Mouse (Mus musculus) intestine, postnatal 0 days (tissue): ENCODE data around the gene Pnpla1. TPM values are rescaled to one million over a fixed set of nuclear protein-coding genes. Genes with fewer than 3 reads are reported as not detected.

Experiments used
- ATAC-seq: fragments of 200-750 bp; cut with Nextera tagmentation; 2 replicates; pipeline ENCODE4 v1.8.0; 2017; ENCODE audit warnings: mild to moderate bottlenecking, moderate TSS enrichment, moderate library complexity
- H3K27ac ChIP-seq: fragments of 300-500 bp; sonication (generic); 2 replicates; pipeline ENCODE4 v1.5.1; 2014; ENCODE audit warnings: mild to moderate bottlenecking, low read depth, low read length, moderate library complexity
- H3K27me3 ChIP-seq: fragments of 300-500 bp; sonication (generic); replicated peaks from 2 replicates; pipeline ENCODE4 v1.6.1; 2014; ENCODE audit warnings: low read length, mixed read lengths; ENCODE audit not compliant: control insufficient read depth, insufficient read depth
- H3K36me3 ChIP-seq: fragments of 300-500 bp; sonication (generic); 2 replicates; pipeline ENCODE4 v1.6.1; 2014; ENCODE audit warnings: mild to moderate bottlenecking, moderate library complexity; ENCODE audit not compliant: control insufficient read depth, insufficient read depth
- H3K4me1 ChIP-seq: fragments of 300-500 bp; sonication (generic); replicated peaks from 2 replicates; pipeline ENCODE4 v1.6.1; 2014; ENCODE audit warnings: antibody characterized with exemption, low read length, mixed read lengths; ENCODE audit not compliant: control insufficient read depth, insufficient read depth
- H3K4me2 ChIP-seq: fragments of 300-500 bp; sonication (generic); replicated peaks from 2 replicates; pipeline ENCODE4 v1.6.1; 2014; ENCODE audit warnings: low read depth, mild to moderate bottlenecking, moderate library complexity
- H3K4me3 ChIP-seq: fragments of 300-500 bp; sonication (generic); 2 replicates; pipeline ENCODE4 v1.5.1; 2014; ENCODE audit warnings: low read depth, low read length
- H3K9ac ChIP-seq: fragments of 300-500 bp; sonication (generic); 2 replicates; pipeline ENCODE4 v1.6.1; 2014; ENCODE audit warnings: mild to moderate bottlenecking, low read depth, low read length
- H3K9me3 ChIP-seq: fragments of 300-500 bp; sonication (generic); 2 replicates; pipeline ENCODE4 v1.6.1; 2016; ENCODE audit warnings: mixed run types; ENCODE audit not compliant: control insufficient read depth
- CTCF ChIP-seq: sonication (generic); IDR thresholded peaks from 2 replicates; pipeline ENCODE4 v1.5.1; 2016; ENCODE audit warnings: low read depth, mild to moderate bottlenecking, control low read depth, antibody characterized with exemption, moderate library complexity
- WGBS: fragments of 180-500 bp; shearing (Covaris S2); extraction: QIAGEN DNeasy Blood & Tissue Kit; methylation state at CpG from one replicate; pipeline ENCODE4 v1.1.7; 2014; 5-methylcytosine and 5-hydroxymethylcytosine counted together
- polyA plus RNA-seq: library from polyadenylated mRNA; unstranded; fragments of >200 nt; fragmentation: Nextera tagmentation; extraction: Ambion mirVana; gene quantifications from 2 replicates; pipeline ENCODE4 v1.2.1, GENCODE M21; 2015

Gene Pnpla1
- polyA plus RNA-seq, 1 experiment from 2014 or later = 0.12 TPM

GRCm38 (mm10) chr17:28867381-28867780 is 9.2 kb downstream of the Pnpla1 start:
- H3K27ac ChIP-seq = no peak overlapping the region
- no peak for ATAC-seq
- WGBS = 72% methylated on average over 4 of the region's 4 CpGs

GRCm38 (mm10) chr17:28869412-28870110 is 11.3 kb downstream of the Pnpla1 start:
- no peak for ATAC-seq
- no peak for TF ChIP-seq CTCF
- H3K4me1 ChIP-seq = no peaks in the 10 kb centered on the region; the same call in 1 of the 2 replicates
- no peaks in the 10 kb centered on the region for H3K36me3 ChIP-seq
- 53% methylated on average over 9 of the region's 9 CpGs for WGBS
- no peak overlapping the region for H3K27ac ChIP-seq
- H3K4me2 ChIP-seq = no peak overlapping the region
- H3K27me3 ChIP-seq = no peaks in the 10 kb centered on the region
- no peaks in the 10 kb centered on the region for H3K9me3 ChIP-seq
- no peak overlapping the region for H3K9ac ChIP-seq
- no peak overlapping the region for H3K4me3 ChIP-seq

More at GRCm38 (mm10) chr17:28867381-28867780, 9.2 kb downstream of the Pnpla1 start:
- no peak overlapping the region for H3K9ac ChIP-seq
- H3K36me3 ChIP-seq = no peaks in the 10 kb centered on the region
- no peak for TF ChIP-seq CTCF
- H3K4me2 ChIP-seq = no peak overlapping the region
- no peaks in the 10 kb centered on the region; the same call in 1 of the 2 replicates for H3K4me1 ChIP-seq
- H3K4me3 ChIP-seq = no peak overlapping the region
- no peaks in the 10 kb centered on the region for H3K27me3 ChIP-seq
- H3K9me3 ChIP-seq = no peaks in the 10 kb centered on the region

- Histone ChIP-seq H3K4me2 (no peak overlapping the region), H3K36me3 (no peaks in the 10 kb centered on the region), H3K9ac (no peak overlapping the region), H3K27me3 (no peaks in the 10 kb centered on the region), H3K27ac (no peak overlapping the region), H3K4me1 (no peaks in the 10 kb centered on the region; the same call in 1 of the 2 replicates), H3K4me3 (no peak overlapping the region), H3K9me3 (no peaks in the 10 kb centered on the region)
- ATAC-seq = no peak
- 68% methylated on average over 5 of the region's 5 CpGs for WGBS
- TF ChIP-seq CTCF = peak; percentile 27; the same call in 1 of the 2 replicates
These were observed 12.2 kb downstream of the Pnpla1 start for GRCm38 (mm10) chr17:28870435-28870834.

- Histone ChIP-seq H3K27me3 (no peaks in the 10 kb centered on the region), H3K36me3 (no peaks in the 10 kb centered on the region), H3K4me3 (no peak overlapping the region), H3K9me3 (no peaks in the 10 kb centered on the region), H3K4me2 (no peak overlapping the region), H3K27ac (no peak overlapping the region), H3K4me1 (no peaks in the 10 kb centered on the region; the same call in 1 of the 2 replicates), H3K9ac (no peak overlapping the region)
- TF ChIP-seq CTCF = no peak
- 51% methylated on average over 11 of the region's 11 CpGs for WGBS
- ATAC-seq = 0 out of 2 replicates have a peak, but pooled peaks have one; percentile 39
These were observed 13.6 kb downstream of the Pnpla1 start for GRCm38 (mm10) chr17:28871831-28872230.

GRCm38 (mm10) chr17:28872322-28872721 is 14.1 kb downstream of the Pnpla1 start:
- H3K4me1 ChIP-seq = no peaks in the 10 kb centered on the region; the same call in 1 of the 2 replicates
- H3K27ac ChIP-seq = no peak overlapping the region
- no peak overlapping the region for H3K4me2 ChIP-seq
- H3K27me3 ChIP-seq = no peaks in the 10 kb centered on the region
- no peak for TF ChIP-seq CTCF
- no peak overlapping the region for H3K9ac ChIP-seq
- no peaks in the 10 kb centered on the region for H3K36me3 ChIP-seq
- ATAC-seq = no peak
- no peak overlapping the region for H3K4me3 ChIP-seq
- 88% methylated on average over 7 of the region's 7 CpGs for WGBS
- no peaks in the 10 kb centered on the region for H3K9me3 ChIP-seq

- 77% methylated on average over 4 of the region's 4 CpGs for WGBS
- TF ChIP-seq CTCF = no peak
- no peak for ATAC-seq
- Histone ChIP-seq H3K36me3 (no peaks in the 10 kb centered on the region), H3K9me3 (no peaks in the 10 kb centered on the region), H3K4me1 (no peaks in the 10 kb centered on the region; the same call in 1 of the 2 replicates), H3K27me3 (no peaks in the 10 kb centered on the region), H3K4me2 (no peak overlapping the region), H3K9ac (no peak overlapping the region), H3K4me3 (no peak overlapping the region), H3K27ac (no peak overlapping the region)
These were observed 16.0 kb downstream of the Pnpla1 start for GRCm38 (mm10) chr17:28874216-28874615.
